Mouse (Mus musculus): ENCODE measurements around the gene a.

DNA sequence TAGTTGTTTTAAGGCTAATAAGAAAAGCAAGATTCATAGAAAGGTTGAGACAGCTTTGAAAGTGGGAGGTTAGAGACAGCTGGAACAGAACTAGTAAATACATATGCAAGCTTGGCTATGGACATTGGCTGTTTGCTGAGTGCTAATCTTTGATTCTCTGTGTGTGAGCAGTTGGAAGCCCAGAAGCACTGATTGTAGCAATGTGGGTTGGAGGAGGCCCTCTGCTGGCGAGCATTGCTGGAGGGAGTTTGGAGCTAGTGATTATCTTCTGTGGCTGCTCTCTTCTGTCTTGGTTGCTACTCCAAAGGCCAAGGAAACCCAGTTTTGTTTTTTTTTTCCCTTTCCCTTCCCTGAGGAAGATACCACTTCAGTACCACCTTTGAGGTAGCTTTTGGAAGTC is 26.6 kb downstream of the a start:
- no peak for TF ChIP-seq POLR2A (IDR thresholded peaks at IDR 0.05; ENCODE audit: borderline replicate concordance, extremely low read depth, low read depth, low read length)
- peak; percentile 62 for TF ChIP-seq CTCF (IDR thresholded peaks at IDR 0.05; ENCODE audit: insufficient read depth, low read length)
